Mouse (Mus musculus): ENCODE measurements around the gene Thop1. TPM values are rescaled to one million over a fixed set of nuclear protein-coding genes. Genes with fewer than 3 reads are reported as not detected.

Gene Thop1
- polyA plus RNA-seq, 1 experiment from 2014 or later = 51.4 TPM

DNA sequence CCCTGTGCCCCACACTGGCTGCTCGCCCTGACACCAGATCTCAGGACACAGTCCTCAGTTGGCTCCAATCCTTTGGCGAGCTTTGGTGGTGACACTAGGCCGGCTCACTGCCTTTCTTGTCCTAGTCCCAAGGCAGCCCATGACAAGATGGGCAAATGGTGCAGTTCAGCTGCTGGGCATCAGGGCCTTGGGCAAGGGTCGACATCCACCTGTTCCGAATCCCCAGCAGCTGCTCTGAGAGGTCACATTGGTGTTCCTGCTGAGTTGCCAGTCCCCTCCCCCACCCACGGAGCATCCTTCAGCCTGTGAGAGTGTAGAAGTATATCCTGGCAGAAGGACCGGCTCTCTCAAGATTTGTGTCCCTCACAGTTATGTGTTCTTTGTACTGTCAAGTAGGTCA is 50.8 kb downstream of the Thop1 start:
- H3K27ac ChIP-seq (ENCODE audit: low read depth, low read length) = no peak overlapping the region
- no peaks in the 10 kb centered on the region for H3K9me3 ChIP-seq (ENCODE audit: control insufficient read depth, low read length)
- DNase-seq (ENCODE audit: low spot score, missing footprints) (no peak), ATAC-seq (ENCODE audit: low FRiP score) (no peak)
- 92% methylated on average over 7 of the region's 7 CpGs for WGBS
- H3K36me3 ChIP-seq (ENCODE audit: control insufficient read depth, insufficient read depth, low read length) = peaks cover 35% of the 10 kb centered on the region
- H3K4me3 ChIP-seq (ENCODE audit: low read depth, low read length) = no peak overlapping the region
- no peak overlapping the region for H3K4me2 ChIP-seq
- H3K4me1 ChIP-seq (ENCODE audit: control insufficient read depth, insufficient read depth, low read length) = no peaks in the 10 kb centered on the region
- H3K27me3 ChIP-seq (ENCODE audit: control insufficient read depth, insufficient read depth, low read length) = no peaks in the 10 kb centered on the region
- H3K9ac ChIP-seq (ENCODE audit: low read length) = no peak overlapping the region

- no peaks in the 10 kb centered on the region; the same call in 1 of the 2 replicates for H3K27me3 ChIP-seq (ENCODE audit: control insufficient read depth, insufficient read depth, low read length)
- DNase-seq (ENCODE audit: low spot score, missing footprints) (no peak), ATAC-seq (ENCODE audit: low FRiP score) (no peak)
- no peaks in the 10 kb centered on the region for H3K9me3 ChIP-seq (ENCODE audit: control insufficient read depth, low read length)
- H3K36me3 ChIP-seq (ENCODE audit: control insufficient read depth, insufficient read depth, low read length) = peaks cover 29% of the 10 kb centered on the region
- no peak overlapping the region for H3K9ac ChIP-seq (ENCODE audit: low read length)
- no peak overlapping the region for H3K4me3 ChIP-seq (ENCODE audit: low read depth, low read length)
- H3K27ac ChIP-seq (ENCODE audit: low read depth, low read length) = no peak overlapping the region
- H3K4me2 ChIP-seq = no peak overlapping the region
- H3K4me1 ChIP-seq (ENCODE audit: control insufficient read depth, insufficient read depth, low read length) = no peaks in the 10 kb centered on the region
- 83% methylated on average over 2 of the region's 2 CpGs for WGBS
These were observed 53.1 kb downstream of the Thop1 start for GRCm38 (mm10) chr10:81122889-81123288.

- H3K4me2 ChIP-seq = no peak overlapping the region
- H3K4me1 ChIP-seq (ENCODE audit: control insufficient read depth, insufficient read depth, low read length) = no peaks in the 10 kb centered on the region
- peaks cover 2% of the 10 kb centered on the region for H3K27me3 ChIP-seq (ENCODE audit: control insufficient read depth, insufficient read depth, low read length)
- H3K4me3 ChIP-seq (ENCODE audit: low read depth, low read length) = no peak overlapping the region
- ATAC-seq (ENCODE audit: low FRiP score) (no peak), DNase-seq (ENCODE audit: low spot score, missing footprints) (no peak)
- H3K36me3 ChIP-seq (ENCODE audit: control insufficient read depth, insufficient read depth, low read length) = peaks cover 29% of the 10 kb centered on the region
- H3K27ac ChIP-seq (ENCODE audit: low read depth, low read length) = no peak overlapping the region
- WGBS = 86% methylated on average over 11 of the region's 11 CpGs
- no peak overlapping the region for H3K9ac ChIP-seq (ENCODE audit: low read length)
- no peaks in the 10 kb centered on the region for H3K9me3 ChIP-seq (ENCODE audit: control insufficient read depth, low read length)
These were observed 53.7 kb downstream of the Thop1 start for GRCm38 (mm10) chr10:81123500-81123899.

Small RNA genes lying within 50 kb of the gene (microRNA-seq; reads per million reads assigned to microRNA genes)
- gene Mir5615-1 (not detected), gene Mir5615-2 (not detected)

Other genes with a start within 250 kb of the Thop1 start
- 1,723 and 1,824 TPM in 2 replicates for gene Oaz1, start 243.4 kb upstream of the Thop1 start, polyA plus RNA-seq (2014; fragmentation: Nextera tagmentation; extraction: Ambion mirVana)
- 0.23 and 0.55 TPM in 2 replicates for gene Lingo3, start 226.0 kb upstream of the Thop1 start, polyA plus RNA-seq (2014; fragmentation: Nextera tagmentation; extraction: Ambion mirVana)
- gene Lsm7, start 214.8 kb upstream of the Thop1 start, polyA plus RNA-seq (2014; fragmentation: Nextera tagmentation; extraction: Ambion mirVana) = 248 and 290 TPM in 2 replicates
- gene Sppl2b, start 214.8 kb upstream of the Thop1 start, polyA plus RNA-seq (2014; fragmentation: Nextera tagmentation; extraction: Ambion mirVana) = 19.7 and 24.0 TPM in 2 replicates
- not detected in 2 replicates for gene Tmprss9, start 198.2 kb upstream of the Thop1 start, polyA plus RNA-seq (2014; fragmentation: Nextera tagmentation; extraction: Ambion mirVana)
- 321 and 347 TPM in 2 replicates for gene Timm13, start 169.1 kb upstream of the Thop1 start, polyA plus RNA-seq (2014; fragmentation: Nextera tagmentation; extraction: Ambion mirVana)
- gene Lmnb2, start 151.8 kb upstream of the Thop1 start, polyA plus RNA-seq (2014; fragmentation: Nextera tagmentation; extraction: Ambion mirVana) = 19.4 and 19.7 TPM in 2 replicates
- gene Gadd45b, start 140.0 kb upstream of the Thop1 start, polyA plus RNA-seq (2014; fragmentation: Nextera tagmentation; extraction: Ambion mirVana) = 10.1 and 11.3 TPM in 2 replicates
- 6.6 and 7.0 TPM in 2 replicates for gene Gng7, start 55.1 kb upstream of the Thop1 start, polyA plus RNA-seq (2014; fragmentation: Nextera tagmentation; extraction: Ambion mirVana)
- 3.1 and 3.3 TPM in 2 replicates for gene Diras1, start 44.4 kb upstream of the Thop1 start, polyA plus RNA-seq (2014; fragmentation: Nextera tagmentation; extraction: Ambion mirVana)
- gene Slc39a3, start 32.6 kb upstream of the Thop1 start, polyA plus RNA-seq (2014; fragmentation: Nextera tagmentation; extraction: Ambion mirVana) = 9.1 and 10.1 TPM in 2 replicates
- 200 and 232 TPM in 2 replicates for gene Sgta, start 9.9 kb upstream of the Thop1 start, polyA plus RNA-seq (2014; fragmentation: Nextera tagmentation; extraction: Ambion mirVana)
- 0.08 and 0.34 TPM in 2 replicates for gene Creb3l3, start 28.8 kb downstream of the Thop1 start, polyA plus RNA-seq (2014; fragmentation: Nextera tagmentation; extraction: Ambion mirVana)
- 189 and 210 TPM in 2 replicates for gene Map2k2, start 35.9 kb downstream of the Thop1 start, polyA plus RNA-seq (2014; fragmentation: Nextera tagmentation; extraction: Ambion mirVana)
- 5.3 and 5.6 TPM in 2 replicates for gene Zbtb7a, start 65.2 kb downstream of the Thop1 start, polyA plus RNA-seq (2014; fragmentation: Nextera tagmentation; extraction: Ambion mirVana)
- gene Pias4, start 97.9 kb downstream of the Thop1 start, polyA plus RNA-seq (2014; fragmentation: Nextera tagmentation; extraction: Ambion mirVana) = 42.1 and 46.5 TPM in 2 replicates
- gene Eef2, start 106.6 kb downstream of the Thop1 start, polyA plus RNA-seq (2014; fragmentation: Nextera tagmentation; extraction: Ambion mirVana) = 398 and 422 TPM in 2 replicates
- gene Dapk3, start 113.0 kb downstream of the Thop1 start, polyA plus RNA-seq (2014; fragmentation: Nextera tagmentation; extraction: Ambion mirVana) = 49.7 and 50.6 TPM in 2 replicates
- gene 4930442H23Rik, start 113.8 kb downstream of the Thop1 start, polyA plus RNA-seq (2014; fragmentation: Nextera tagmentation; extraction: Ambion mirVana) = not detected in 2 replicates
- not detected in 2 replicates for gene Nmrk2, start 132.0 kb downstream of the Thop1 start, polyA plus RNA-seq (2014; fragmentation: Nextera tagmentation; extraction: Ambion mirVana)
- 21.2 and 22.2 TPM in 2 replicates for gene Atcay, start 160.8 kb downstream of the Thop1 start, polyA plus RNA-seq (2014; fragmentation: Nextera tagmentation; extraction: Ambion mirVana)
- gene Zfr2, start 163.1 kb downstream of the Thop1 start, polyA plus RNA-seq (2014; fragmentation: Nextera tagmentation; extraction: Ambion mirVana) = 3.0 and 3.8 TPM in 2 replicates
- gene Matk, start 182.9 kb downstream of the Thop1 start, polyA plus RNA-seq (2014; fragmentation: Nextera tagmentation; extraction: Ambion mirVana) = 2.5 and 2.7 TPM in 2 replicates
- 198 and 205 TPM in 2 replicates for gene Mrpl54, start 196.9 kb downstream of the Thop1 start, polyA plus RNA-seq (2014; fragmentation: Nextera tagmentation; extraction: Ambion mirVana)
- gene Apba3, start 196.9 kb downstream of the Thop1 start, polyA plus RNA-seq (2014; fragmentation: Nextera tagmentation; extraction: Ambion mirVana) = 25.4 and 31.2 TPM in 2 replicates
- gene Tjp3, start 221.5 kb downstream of the Thop1 start, polyA plus RNA-seq (2014; fragmentation: Nextera tagmentation; extraction: Ambion mirVana) = 3.9 and 4.0 TPM in 2 replicates
- gene Pip5k1c, start 222.9 kb downstream of the Thop1 start, polyA plus RNA-seq (2014; fragmentation: Nextera tagmentation; extraction: Ambion mirVana) = 42.0 and 46.2 TPM in 2 replicates

All from midbrain, embryonic 11.5 days (tissue).